Mouse (Mus musculus) mouse embryonic stem cell (cell line): ENCODE results near the gene Rnf5.

Source experiments
- in situ Hi-C, 2 experiments: fragments of 300-500 bp; cut with MboI; formaldehyde crosslinking; loops; 1 replicate in 1 of 2; 3 replicates in 1 of 2; pipeline ENCODE4 v1.14.3; 2019 to 2020; ENCODE audit warnings: low sequenced_read_pairs in 2 of 2, low pct_unique_long_range_greater_than_20kb in 1 of 2, mixed read lengths in 1 of 2; ENCODE audit not compliant: unreplicated experiment in 1 of 2

Rnf5 gene

DNA sequence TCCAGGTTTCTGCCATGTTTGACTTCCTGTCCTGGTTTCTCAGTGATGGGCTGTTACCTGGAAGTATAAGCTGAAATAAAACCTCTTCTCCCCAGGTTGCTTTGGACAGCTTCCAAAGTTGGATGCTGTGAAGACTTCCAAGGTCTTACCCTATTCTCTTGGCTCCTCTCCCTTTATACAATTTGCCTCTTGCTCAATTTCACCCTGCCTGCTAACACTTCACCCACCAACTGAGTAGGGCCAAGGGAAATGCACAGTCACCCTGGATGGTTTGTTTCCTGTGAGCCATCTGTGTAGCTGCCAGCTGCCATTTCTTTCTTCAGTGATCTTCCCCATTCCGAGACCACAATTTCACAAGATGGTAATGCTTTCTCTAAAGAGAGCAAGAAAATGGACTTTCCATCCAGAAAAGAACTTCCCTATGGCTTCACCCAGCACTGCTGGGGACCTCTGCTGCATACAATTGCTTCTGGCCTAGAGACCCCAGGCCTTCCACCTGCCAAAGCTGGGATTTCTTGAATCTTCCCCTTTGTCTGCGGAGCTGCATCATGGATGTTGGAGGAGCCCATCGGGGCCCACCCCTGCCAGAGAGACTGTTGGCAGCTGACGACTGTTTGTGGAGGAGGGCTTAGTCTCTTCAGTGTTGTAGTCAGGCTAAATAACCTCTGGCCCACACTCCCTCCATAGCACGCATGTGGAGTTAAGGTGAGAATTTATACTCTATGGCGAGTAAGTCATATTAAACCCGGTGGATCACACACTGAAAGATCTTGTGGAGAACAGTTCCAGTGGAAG lies 36.2 kb upstream of the Rnf5 start:
- in situ Hi-C loops: loop anchor here in 1 of 2 experiments (10.0 kb wide), 1 partner anchor 305 kb away; no protein-coding TSS in a partner anchor

DNA sequence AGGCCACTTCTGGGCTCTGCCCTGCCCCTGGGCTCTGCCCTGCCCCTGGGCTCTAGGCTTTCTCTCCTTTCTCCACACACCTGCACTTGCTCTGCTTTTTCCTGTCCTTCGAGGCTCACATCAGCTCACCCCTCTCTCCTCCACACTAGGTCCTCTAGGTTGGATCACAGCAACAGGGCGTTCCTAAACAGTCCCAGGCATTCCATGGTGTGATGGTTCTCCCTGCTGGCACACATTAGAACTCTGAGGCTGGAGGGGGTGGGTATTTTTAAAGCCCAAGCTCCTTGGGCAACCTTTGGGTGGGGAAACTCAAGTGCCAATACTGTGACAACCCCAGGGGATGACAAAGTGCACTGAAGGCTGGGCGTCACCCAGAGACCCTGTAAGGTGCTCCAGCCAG lies 34.0 kb upstream of the Rnf5 start:
- in situ Hi-C loops: no loop called here

DNA sequence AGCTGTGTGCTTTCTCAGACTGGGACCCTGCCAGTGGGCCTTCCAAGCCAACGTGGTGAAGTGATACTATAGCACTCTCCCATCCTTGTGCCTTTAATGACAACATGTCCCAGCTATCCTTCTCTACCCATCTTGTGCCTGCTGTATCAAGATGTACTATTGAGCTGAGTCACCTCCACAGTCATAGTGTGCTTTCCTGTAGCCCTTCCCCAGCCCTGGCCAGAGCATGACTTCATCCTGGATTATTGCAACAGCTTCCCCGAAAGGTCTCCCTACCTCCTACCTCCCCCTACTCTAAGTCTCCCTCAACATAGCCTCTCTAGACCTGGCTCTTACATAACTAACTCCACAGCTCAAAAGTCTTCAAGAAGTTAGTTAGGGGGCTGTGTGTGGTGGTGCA lies 32.2 kb upstream of the Rnf5 start:
- in situ Hi-C loops: no loop called here

DNA sequence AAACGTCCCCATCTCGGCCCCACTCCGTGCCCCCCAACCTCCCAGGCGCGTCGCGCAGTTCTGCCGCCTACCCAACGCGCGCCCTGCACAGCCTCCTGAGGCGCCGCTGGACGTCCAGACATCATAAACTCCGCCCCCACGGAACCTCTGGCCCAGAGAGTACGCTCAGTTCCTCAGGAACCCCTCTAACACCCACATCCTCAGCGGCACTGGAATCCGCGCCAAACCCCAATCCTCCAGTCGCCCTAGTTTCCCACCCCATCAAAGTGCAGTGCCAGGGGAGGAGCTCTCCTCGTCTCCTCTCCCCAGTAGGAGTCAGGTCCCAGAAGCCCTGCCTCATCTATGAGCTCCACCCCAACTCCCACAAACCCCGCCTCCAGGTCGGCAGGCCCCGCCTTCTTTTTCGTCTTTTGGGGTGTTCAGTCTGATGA lies 28.8 kb upstream of the Rnf5 start:
- in situ Hi-C loops: no loop called here

DNA sequence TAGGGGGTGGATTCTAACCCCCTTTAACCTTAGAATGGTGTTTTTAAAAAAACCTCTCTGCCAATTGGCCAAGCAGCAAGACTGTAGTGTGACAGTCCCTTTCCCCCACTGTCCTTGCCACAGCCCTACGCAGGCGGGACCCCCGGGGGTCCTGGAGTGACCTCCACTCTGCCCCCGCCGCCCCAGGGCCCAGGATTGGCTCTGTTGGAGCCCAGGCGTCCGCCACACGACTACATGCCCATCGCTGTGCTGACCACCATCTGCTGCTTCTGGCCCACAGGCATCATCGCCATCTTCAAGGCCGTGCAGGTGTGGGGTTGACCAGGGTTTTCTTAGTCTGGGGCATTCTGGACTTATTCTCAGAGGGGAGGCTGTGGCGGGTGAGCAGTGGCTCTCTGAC lies 28.2 kb upstream of the Rnf5 start:
- in situ Hi-C loops: no loop called here

DNA sequence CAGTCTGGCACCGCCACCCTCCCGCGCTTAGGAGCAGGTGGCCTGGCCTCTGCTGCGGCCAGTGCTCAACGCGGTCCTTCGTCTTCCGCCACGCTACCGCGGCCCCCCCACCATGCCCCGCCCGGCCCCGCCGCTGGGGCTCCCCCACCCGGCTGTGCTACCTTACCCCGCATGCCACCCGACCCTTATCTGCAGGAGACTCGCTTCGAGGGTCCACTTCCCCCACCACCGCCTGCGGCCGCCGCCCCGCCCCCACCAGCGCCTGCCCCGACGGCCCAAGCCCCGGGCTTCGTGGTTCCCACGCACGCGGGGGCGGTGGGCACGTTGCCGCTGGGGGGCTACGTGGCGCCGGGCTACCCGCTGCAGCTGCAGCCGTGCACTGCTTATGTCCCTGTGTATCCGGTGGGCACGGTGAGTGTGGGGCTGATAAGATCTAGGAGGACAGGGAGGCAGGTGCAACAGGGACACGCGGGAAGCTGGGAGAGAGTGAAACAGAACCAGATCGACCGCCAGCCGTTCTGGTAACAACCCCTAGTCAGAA lies 27.3 kb upstream of the Rnf5 start:
- in situ Hi-C loops: no loop called here

DNA sequence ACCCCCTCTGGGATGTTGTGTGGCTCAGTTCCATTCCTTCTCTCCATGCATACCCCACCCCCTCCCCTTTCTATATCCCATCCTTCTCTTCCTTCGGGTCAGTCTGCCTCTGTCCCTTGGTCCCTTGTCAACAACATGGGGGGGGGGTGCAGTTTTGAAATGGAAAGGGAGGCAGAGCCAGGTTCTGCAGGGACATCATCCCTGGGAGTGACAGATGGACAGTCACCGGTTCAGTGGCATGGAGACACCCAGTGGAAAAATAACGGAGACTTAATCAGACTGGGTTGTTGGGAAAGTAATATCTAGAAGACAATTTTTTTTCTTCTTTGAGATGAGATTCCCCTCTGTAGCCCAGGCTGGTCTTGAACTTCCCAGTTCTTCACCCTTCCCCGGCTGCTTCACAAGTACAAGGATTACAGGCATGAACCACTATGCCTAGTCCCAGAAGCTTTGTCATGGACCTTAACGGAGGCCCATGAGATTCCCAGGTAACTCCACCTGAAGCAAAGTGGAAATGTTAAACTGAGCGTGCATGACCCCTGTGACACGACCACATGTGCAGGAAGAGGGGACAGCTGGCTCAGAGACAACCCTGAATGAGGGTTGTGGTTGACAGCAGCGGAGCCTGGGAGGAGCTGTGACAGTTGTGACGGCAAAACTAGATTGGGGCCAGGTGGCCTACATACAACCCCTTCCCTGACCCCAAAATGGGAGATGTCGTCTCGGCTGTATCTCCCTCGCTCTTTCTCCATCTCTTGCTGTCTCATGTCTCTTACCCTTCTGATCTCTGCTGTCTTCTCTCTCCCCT lies 26.5 kb upstream of the Rnf5 start:
- in situ Hi-C loops: loop anchor here in 1 of 2 experiments (5.0 kb wide), 1 partner anchor 53 kb away; no protein-coding TSS in a partner anchor

DNA sequence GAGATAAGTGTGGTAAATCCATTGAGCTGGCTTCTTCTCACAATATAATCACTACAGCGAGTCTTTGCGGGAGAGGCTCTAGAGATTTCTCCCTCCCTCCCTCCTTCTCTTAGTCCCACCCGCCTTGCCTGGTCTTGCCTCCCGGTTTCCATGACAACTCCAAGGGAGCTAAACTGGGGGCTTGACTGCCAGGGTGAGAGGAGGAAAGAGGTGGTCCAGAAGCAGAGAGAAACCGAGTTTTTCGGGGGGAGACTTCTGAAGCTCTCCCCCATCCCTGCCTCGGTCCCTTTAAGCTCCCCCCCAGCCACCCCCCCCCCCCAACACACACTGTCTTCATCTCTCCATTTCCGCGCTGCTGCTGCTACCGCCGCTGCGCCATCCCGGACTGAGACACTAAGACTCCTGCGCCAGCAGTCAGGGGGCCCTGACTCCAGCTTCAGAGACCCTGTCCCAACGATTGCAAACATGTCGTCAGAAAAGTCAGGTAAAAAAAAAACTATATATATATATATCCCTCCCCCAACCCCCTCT lies 25.8 kb upstream of the Rnf5 start, which contains the start of gene Prrt1:
Gene Prrt1 (plus strand): TSS at position 313 of the 531 bp plus-strand sequence.
- in situ Hi-C loops: loop anchor here in 1 of 2 experiments (5.0 kb wide), 1 partner anchor 52 kb away; no protein-coding TSS in a partner anchor

DNA sequence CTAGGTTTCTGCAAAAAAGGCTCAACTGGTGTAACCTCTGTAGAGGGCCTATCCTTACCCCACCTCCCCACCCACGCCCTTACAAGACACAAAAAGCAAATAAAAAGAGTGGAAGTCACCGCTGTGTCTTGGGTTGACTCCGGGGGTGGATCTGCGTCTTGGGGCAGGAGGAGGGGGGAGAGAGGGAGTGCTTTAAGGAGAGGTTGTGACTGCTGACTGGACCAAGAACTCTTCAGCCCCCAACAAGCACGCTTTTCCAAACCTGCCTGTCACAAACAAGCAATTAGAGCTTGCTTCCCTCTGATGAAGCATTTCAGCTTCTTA lies 25.1 kb upstream of the Rnf5 start:
- in situ Hi-C loops: loop anchor here in 1 of 2 experiments (5.0 kb wide), 1 partner anchor 51 kb away; no protein-coding TSS in a partner anchor

DNA sequence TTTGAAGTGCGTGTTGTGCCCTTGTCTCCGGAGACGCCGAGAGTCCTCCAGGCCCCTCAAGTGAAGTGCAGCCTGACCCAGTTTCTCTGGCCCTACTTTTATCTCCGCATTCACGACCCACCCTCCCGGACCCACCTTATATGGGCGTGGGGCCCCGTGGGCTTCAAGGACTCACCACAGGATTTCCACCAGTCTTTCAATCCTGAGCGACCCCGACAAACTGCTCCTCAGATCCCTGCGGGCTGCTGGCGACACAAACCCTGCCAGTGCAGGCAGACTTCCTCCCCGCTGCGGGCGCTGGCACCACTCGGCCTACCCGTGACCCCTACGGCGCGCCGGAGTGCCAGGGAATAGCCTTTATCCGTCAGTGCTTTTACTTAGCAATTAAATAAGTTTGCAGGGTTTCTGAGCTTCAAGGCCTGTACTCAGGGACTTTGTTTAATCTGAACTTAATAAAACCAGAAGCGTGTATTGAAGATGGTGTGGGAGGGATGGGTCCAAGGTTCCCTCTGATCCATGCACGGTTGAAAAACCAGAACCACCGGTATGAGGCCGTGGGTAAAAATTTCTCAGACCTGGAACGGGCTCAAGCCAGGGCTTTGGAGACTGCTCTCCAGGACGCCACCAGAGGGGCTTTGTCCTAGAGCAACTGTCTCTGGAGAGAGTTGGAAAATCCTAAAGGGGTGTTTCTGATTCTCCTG lies 24.6 kb upstream of the Rnf5 start, which contains the start of gene Ppt2:
Gene Ppt2 (minus strand): TSS at position 568 of the 701 bp plus-strand sequence.
- in situ Hi-C loops: loop anchor here in 1 of 2 experiments (5.0 kb wide), 1 partner anchor 51 kb away; no protein-coding TSS in a partner anchor

DNA sequence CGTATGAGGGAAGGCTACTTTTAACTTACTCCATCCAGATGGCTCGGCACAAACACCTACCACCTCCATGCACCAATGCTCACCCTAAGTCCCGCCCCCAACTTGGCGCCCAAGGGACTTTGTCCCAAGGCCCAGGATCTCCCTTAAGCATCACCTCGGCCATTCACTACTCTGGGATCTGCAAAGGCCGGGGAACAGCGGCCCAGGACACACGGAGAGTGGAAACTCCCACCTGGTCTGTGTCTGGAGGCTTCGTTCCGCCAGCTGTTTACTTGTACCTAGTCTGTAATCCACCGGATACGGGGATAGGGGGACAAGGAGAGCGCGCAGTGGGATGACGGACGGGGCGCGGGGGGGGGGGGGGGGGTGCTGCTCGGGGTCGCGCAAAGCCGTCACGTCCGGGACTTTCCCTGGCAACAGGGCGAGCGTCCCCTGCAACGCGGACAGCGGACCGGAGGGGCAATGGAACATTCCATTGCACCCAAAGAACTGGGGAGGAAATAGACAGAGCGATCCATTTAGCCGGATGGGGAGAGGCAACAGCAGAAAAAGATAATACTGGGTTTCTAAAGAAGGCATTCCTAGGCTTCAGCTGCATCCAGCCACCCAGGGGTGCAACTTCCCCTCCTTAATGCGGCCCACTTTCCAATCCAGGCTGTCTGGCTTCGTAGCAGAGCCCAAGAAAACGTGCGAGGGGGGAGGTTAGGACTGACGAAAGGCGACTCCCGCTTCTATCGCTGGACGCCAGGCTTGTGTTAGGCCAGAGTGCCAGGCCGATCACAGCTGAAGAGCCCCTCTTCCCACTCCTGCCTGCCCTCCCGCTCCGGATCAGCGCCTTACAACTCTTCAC lies 23.8 kb upstream of the Rnf5 start:
- in situ Hi-C loops: loop anchor here in 1 of 2 experiments (5.0 kb wide), 1 partner anchor 50 kb away; no protein-coding TSS in a partner anchor

DNA sequence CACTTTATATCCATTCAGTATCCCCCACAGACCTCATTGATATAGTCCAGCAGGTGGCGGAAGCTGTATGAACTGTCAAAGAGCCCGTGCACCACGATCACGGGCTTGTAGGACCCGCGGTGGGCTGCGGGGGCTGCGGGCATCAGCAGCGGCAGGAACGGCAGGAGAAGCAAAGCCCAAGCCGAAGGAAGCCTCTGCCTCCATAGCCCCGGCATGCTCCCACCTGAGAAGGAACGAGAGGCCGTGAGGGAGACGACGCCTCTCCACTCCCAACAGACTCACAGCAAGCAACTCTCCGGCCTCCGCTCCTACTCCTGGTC lies 23.2 kb upstream of the Rnf5 start:
- in situ Hi-C loops: loop anchor here in 1 of 2 experiments (5.0 kb wide), 1 partner anchor 49 kb away; no protein-coding TSS in a partner anchor

DNA sequence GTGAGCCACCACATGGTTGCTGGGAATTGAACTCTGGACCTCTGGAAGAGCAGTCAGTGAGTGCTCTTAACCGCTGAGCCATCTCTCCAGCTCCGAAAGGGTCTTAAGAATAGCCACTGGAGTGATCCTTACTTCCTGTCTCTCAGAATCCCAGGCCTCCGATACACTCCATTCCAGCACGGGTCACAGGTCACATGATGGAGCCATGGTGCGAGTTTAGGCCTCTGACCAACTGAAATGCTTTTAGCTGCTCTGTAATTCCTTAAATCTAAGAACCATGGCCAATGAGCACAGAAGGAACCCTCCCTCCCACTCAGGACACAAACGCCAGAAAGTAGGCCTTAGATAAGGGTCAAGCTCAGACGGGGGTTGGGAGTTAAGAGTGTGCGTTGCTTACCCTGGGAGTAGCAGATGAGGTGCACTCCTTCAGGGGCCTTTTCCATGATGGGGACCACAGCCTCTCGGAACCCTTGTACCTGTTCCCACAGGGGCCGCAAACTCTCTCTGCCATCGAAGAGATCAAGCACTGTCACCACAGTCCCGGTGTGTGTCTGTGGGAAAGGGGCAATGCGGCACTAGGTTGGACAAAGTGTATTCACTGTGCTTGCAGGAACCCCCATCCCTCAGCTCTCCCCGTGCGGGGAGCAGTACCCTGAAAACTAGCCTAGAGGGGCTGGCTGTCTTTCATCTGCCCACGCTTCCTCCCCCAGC lies 22.7 kb upstream of the Rnf5 start:
- in situ Hi-C loops: loop anchor here in 1 of 2 experiments (5.0 kb wide), 1 partner anchor 49 kb away; no protein-coding TSS in a partner anchor

DNA sequence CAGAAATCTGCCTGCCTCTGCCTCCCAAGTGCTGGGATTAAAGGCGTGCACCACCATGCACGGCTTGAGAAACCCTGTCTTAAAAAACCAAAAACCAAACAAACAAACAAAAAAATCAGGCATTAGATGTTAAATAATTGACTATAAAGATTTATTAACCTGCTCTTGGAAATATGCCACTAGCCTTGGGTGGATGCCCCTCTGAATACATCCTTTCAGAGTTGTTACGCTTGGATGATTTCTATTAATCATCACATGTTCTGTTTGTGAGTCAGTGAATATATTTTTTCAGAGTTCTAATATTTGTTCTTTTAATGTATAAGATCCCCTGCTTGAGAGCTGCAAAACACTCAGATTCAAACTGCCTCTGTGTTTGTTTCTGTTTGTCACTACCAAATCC lies 21.5 kb upstream of the Rnf5 start:
- in situ Hi-C loops: loop anchor here in 1 of 2 experiments (5.0 kb wide), 1 partner anchor 48 kb away; no protein-coding TSS in a partner anchor

DNA sequence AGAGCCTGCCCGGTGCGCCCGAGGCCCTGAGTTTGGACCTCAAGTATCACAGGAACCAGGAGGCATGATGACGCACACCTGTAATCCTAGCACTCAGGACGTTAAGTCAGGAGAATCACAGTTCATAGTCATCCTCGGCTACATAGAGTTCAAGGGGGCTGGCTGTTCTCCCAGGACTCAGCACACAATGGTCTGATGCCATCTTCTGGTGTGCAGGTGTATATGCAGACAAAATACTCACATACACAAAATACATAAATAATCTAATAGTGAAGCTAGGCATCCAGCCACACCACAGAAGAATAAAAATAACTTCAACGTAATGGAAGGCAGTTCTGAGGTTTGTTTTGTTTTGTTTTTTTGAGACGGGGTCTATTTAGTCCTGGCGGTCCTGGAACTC lies 19.7 kb upstream of the Rnf5 start:
- in situ Hi-C loops: no loop called here

DNA sequence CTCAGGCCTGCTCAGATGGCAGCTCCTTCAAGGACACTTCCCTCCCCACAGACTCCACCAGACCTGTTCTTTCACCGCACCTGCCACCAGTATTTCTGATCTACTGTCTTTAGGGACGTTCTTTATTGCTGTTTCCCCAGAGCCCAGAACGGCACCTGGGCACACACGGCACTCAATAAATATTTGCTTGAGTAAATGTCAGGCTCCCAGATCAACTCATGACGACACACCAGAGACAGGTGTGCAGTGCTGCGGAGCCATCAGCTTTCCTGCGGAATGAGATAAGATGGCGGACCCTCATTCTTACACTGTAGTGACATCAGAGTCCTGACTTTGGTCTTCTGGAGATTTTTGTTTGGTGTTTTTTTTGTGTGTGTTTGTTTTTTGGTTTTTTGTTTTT lies 17.5 kb upstream of the Rnf5 start:
- in situ Hi-C loops: no loop called here

DNA sequence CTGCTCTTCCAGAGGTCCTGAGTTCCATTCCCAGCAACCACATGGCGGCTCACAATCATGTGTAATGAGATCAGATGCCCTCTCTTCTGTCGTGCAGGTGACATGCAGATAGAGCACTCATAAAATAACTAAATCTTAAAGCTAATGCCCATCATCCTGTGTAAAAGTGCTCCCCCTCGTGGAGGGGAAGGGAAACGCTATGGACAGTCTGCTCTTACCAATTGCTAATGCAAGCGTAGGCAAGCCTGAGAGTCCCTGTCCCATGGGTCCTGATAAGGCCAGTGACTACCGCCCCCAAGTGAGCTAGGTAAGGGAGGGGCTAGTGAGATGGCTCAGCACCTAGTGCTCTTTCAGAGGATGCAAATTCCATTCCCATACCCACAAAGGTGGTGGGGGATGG lies 15.5 kb upstream of the Rnf5 start:
- in situ Hi-C loops: no loop called here
